Mouse (Mus musculus) telencephalon, adult 2 months (tissue): ENCODE results near the gene Vkorc1l1.
"Not testable (repeated sequence)": the region's sequence is repeated elsewhere in the genome, so short reads cannot be mapped to it uniquely, and the experiment has no call there.

Experiments used
- DNase-seq: peaks from one replicate; pipeline ENCODE4 v3.0.0-alpha.2; 2011; ENCODE audit warnings: low read depth, low spot score

Vkorc1l1 gene

GRCm38 (mm10) chr5:129942073-129942939 lies 536 bp downstream of the Vkorc1l1 start:
- not testable (repeated sequence) for DNase-seq

- no peak for DNase-seq
These were observed 1.6 kb downstream of the Vkorc1l1 start for GRCm38 (mm10) chr5:129943402-129943801.

GRCm38 (mm10) chr5:129947528-129948033 lies 5.8 kb downstream of the Vkorc1l1 start:
- no peak for DNase-seq

DNA sequence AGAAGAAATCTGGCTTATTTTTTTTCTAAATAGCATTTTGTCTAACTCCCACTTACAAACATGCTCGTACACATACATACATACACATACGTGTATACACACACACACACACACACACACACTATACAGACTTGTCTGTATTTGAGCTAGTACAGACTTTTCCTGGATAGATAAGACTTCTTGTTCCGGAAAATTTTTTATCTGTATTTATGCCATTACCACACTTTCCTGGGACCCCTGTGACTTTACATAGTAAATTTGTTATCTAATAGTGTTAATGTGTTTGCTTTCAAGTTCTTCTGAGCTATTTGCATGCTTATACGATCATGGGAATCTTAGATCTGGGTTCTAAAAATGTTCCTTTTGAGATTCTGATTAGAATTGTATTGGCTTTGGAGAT lies 10.4 kb downstream of the Vkorc1l1 start:
- no peak for DNase-seq

GRCm38 (mm10) chr5:129954473-129955254 lies 12.9 kb downstream of the Vkorc1l1 start:
- no peak for DNase-seq

DNA sequence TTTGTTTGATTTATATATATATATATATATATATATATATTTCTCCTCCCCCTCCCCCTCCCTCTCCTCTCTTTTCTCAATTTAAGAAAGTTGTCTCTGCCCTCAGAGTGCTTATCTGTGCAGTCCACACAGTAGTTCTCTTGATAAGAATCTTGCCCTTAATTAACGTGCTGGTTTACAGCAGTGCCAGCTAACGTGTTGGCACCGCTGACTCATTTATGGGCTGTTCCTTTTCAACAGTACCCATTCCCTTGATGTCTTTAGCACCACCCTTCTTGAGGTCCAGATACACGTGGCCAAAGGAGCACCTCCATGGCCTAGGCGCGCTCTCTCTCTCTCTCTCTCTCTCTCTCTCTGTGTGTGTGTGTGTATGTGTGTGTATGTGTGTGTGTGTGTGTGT lies 14.0 kb downstream of the Vkorc1l1 start:
- DNase-seq: no peak

GRCm38 (mm10) chr5:129963224-129963623 lies 21.5 kb downstream of the Vkorc1l1 start:
- DNase-seq: no peak

GRCm38 (mm10) chr5:129966448-129966847 lies 24.7 kb downstream of the Vkorc1l1 start:
- no peak for DNase-seq

DNA sequence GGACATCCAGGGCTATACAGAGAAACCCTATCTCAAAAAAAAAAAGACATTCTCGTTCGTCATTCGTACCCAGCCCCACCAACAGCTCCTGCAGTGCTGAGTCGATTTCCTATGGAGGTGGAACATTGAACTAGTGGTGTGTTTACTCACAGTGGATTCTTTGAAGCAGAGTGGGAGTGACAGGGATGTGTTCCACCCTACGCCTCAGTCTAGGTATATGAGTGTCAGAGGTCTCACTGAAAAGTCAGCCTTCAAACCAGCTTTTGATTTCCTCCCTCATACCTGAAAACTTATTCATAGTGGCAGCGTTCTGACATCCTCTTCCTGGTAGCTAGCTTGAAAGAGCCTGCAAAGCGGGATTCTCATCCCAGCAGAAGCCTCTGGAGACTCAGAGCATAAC lies 26.6 kb downstream of the Vkorc1l1 start:
- DNase-seq: no peak

DNA sequence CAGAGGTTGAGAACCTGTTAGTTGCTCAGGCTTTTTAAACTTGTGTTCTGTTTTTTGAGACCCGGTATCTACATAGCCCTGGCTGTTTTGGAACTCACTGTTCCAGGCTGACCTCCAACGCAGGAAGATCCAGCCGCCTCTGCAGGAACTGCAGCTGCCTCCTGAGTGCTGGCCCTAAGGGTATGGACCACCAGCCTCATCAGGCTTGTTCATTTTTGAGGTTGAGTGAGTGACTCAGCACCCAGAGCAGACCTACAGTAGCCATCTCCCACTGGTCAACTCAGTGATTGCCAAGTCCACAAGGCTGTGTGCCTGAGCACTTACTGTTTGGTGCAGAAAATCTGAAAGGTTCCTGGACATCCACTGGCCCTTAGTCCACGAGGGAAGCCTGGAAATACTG lies 29.7 kb downstream of the Vkorc1l1 start:
- DNase-seq: no peak

DNA sequence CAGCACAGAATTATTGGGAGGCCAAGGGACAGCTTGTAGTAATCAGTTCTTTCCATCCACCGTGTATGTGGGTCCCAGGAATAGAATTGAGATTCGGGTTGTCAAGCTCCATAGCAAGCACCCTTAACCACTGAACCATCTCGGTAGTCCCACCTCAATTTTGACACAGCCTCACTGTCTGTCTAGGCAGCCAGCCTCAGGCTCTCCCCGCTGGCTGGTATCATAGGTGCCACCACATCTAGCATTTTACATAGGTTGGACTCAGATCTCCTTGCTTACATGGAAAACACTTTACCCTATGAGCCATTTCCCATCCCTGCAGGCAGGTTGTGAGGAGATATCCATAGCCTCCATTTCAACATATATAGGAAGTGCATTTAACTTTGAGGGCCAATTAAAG lies 32.6 kb downstream of the Vkorc1l1 start:
- no peak for DNase-seq

GRCm38 (mm10) chr5:129974866-129975311 lies 33.1 kb downstream of the Vkorc1l1 start:
- DNase-seq: no peak

- DNase-seq: no peak
These were observed 36.0 kb downstream of the Vkorc1l1 start for GRCm38 (mm10) chr5:129977768-129978167.

DNA sequence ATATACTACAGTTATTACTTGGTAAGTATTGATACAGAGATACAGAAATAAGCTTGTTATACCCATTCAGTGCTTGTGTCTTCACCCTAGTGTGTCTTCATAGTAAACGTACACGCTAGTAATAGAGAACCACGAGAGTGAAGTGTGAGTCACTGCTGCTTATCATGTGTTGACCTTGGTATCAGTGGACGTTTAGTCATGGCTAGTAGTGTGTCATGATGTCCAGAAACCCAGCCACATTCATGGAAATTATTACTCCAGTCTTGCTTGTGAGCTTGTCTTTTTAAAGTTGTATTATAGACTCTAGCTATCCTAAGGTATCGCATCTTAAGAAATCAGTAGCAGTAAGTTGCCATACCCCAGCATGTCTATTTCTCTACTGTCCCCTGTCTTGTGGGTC lies 36.8 kb downstream of the Vkorc1l1 start:
- no peak for DNase-seq

GRCm38 (mm10) chr5:129980216-129980615 lies 38.4 kb downstream of the Vkorc1l1 start:
- DNase-seq: no peak

GRCm38 (mm10) chr5:129989376-129989775 lies 47.6 kb downstream of the Vkorc1l1 start:
- no peak for DNase-seq

DNA sequence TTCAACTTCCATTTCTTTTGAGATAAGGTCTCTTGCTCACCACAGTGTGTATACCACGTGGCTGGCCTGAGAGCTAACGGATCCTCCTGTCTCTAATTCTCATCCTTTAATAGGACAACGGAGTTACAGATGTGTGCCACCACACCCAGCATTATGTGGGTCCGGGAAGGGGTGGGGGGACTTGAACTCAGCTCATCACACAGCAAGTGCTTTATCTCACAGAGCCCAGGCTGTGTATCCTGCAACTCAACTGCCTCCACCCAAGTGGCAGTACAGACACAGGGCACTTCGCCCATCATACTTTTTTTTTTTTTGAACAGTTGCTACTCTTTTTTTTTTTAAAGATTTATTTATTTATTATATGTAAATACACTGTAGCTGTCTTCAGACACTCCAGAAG lies 50.1 kb downstream of the Vkorc1l1 start:
- DNase-seq: no peak

DNA sequence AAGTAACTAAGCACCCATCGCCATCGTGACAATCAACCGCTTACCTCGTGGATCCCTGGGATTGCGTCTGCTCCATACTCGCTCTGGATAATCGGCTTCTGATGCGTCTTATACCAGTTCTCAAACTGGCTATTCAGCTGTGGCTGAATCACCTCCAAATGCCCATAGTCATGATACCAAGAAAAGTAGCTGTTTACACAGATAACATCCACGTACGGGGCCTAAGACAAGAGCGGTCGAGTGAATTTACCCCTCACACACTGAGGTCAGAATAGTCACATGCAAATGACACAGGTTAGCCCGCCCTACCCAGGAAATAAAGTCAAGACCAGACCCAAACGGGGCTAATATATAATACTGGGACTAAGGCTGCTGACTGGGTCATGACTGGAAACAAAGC lies 51.6 kb downstream of the Vkorc1l1 start:
- DNase-seq: no peak

GRCm38 (mm10) chr5:129994989-129995388 lies 53.2 kb downstream of the Vkorc1l1 start:
- DNase-seq: no peak

- DNase-seq: no peak
These were observed 55.9 kb downstream of the Vkorc1l1 start for GRCm38 (mm10) chr5:129997700-129998099.

- DNase-seq: no peak
These were observed 57.3 kb downstream of the Vkorc1l1 start for GRCm38 (mm10) chr5:129999097-129999496.

DNA sequence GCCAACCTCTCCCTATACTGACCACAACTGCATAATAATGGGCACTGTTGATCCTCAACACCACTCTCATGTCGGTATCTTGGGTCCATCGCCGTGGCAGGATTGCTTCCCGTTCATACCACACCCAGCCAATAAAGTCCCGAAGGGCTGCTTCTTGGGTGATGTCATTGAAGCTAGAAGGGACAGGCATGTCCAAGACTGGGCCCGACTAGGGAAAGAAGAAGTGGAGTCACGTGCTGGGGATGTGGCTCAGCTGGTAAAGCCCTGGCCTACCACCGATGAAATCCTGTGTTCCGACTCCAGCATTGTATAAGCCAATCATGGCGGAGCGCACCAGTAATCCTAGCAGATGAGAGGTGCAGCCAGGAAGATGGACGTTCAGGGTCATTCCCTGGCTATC lies 59.0 kb downstream of the Vkorc1l1 start:
- no peak for DNase-seq
